Mouse (Mus musculus) olfactory bulb, adult 2 months (tissue): Measurements from ENCODE around the gene Copz1. TPM values are rescaled to one million over a fixed set of nuclear protein-coding genes. Genes with fewer than 3 reads are reported as not detected.

Experiments
- H3K27ac ChIP-seq: fragments of 200-500 bp; 2 replicates; pipeline ENCODE4 v1.5.1; 2012; ENCODE audit warnings: low read depth, low read length; ENCODE audit not compliant: insufficient read depth
- H3K4me1 ChIP-seq: fragments of 200-500 bp; 2 replicates; pipeline ENCODE4 v1.6.1; 2012; ENCODE audit warnings: low read length; ENCODE audit not compliant: control insufficient read depth, insufficient read depth
- H3K4me3 ChIP-seq: fragments of 200-500 bp; 2 replicates; pipeline ENCODE4 v1.5.1; 2012; ENCODE audit warnings: mild to moderate bottlenecking, low read depth, low read length, moderate library complexity; ENCODE audit not compliant: insufficient read depth
- CTCF ChIP-seq: fragments of 200-500 bp; IDR thresholded peaks from 2 replicates; pipeline ENCODE4 v1.5.1; 2012; ENCODE audit warnings: low read depth, mild to moderate bottlenecking, low read length, moderate library complexity; ENCODE audit not compliant: insufficient read depth
- POLR2A ChIP-seq: fragments of 200-500 bp; IDR thresholded peaks from 2 replicates; pipeline ENCODE4 v1.6.1; 2012; ENCODE audit warnings: mild to moderate bottlenecking, low read depth, low read length, moderate library complexity; ENCODE audit not compliant: insufficient read depth
- WGBS: fragments of 180-500 bp; shearing (Covaris S2); methylation state at CpG from one replicate; pipeline ENCODE4 v1.1.7; 2018; 5-methylcytosine and 5-hydroxymethylcytosine counted together
- polyA plus RNA-seq: library from polyadenylated mRNA; stranded (reverse); fragments of >200 nt; gene quantifications from 2 replicates; pipeline ENCODE4 v1.2.4, GENCODE M21; 2012; ENCODE audit warnings: low replicate concordance; ENCODE audit not compliant: missing spikeins, insufficient read depth, insufficient read length

The Copz1 gene
- polyA plus RNA-seq, 1 experiment, result not detected

DNA sequence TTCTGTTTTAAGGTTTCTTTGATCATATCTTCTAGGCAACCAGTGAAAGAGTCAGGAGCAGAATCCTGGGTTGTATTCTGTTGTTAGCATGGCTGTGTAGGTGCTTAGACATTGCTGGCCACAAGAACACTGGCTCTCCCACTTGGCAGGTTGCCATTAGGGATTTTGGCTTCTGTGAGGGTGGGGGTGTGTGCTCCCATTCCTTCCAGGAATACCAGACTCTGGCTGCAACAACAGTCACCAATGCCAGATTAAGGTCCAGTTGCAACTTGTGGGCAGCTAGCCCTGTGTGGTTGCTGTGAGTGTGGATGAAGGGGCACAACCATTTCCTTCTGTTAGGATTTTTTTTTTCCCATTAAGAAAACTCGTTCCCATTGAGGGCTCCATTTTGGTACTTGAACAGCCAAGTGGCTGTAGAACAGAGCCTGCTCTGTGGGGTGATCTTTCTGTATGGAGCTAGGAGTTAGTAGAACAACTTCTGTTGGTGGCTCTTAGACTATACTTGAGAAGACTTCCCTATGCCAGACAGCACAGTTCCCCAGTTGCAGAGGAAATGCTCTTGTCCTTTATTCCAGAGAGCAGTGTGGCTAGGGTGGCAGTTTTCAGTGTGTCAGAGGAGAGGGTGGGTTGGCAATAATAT is 13.4 kb downstream of the Copz1 start:
- Histone ChIP-seq H3K4me1 (peaks cover 7% of the 10 kb centered on the region), H3K27ac (no peak overlapping the region), H3K4me3 (no peak overlapping the region)
- no peak for TF ChIP-seq CTCF
- no peak for TF ChIP-seq POLR2A
- WGBS, result 19% methylated on average over 1 of the region's 1 CpGs

DNA sequence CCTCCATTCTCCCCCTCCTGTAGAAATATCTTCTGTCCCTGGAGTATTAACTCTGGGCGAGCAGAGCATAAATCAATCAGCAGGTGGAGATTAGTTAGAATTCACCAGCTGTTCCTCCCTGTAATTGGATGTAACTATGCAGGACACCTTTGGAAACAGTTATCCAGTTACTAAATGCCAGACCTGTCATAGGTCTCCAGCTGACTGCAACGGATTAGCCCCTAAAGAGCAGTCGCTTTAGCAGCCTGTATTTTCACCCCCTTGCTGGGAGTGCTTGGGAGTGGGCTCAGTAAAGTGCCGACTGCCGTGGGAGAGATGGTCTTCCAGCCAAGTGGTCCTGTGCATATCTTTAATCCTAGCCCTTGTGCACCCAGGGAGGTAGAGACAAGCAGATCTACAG is 17.1 kb downstream of the Copz1 start:
- H3K4me1 ChIP-seq, result peaks cover 7% of the 10 kb centered on the region
- H3K27ac ChIP-seq, result no peak overlapping the region
- WGBS, result 41% methylated on average over 5 of the region's 5 CpGs
- no peak overlapping the region for H3K4me3 ChIP-seq
- TF ChIP-seq POLR2A (no peak), CTCF (no peak)

GRCm38 (mm10) chr15:103290417-103290816 is 17.9 kb downstream of the Copz1 start:
- Histone ChIP-seq H3K27ac (no peak overlapping the region), H3K4me1 (peaks cover 4% of the 10 kb centered on the region), H3K4me3 (no peak overlapping the region)
- TF ChIP-seq POLR2A (no peak), CTCF (no peak)
- WGBS, result 80% methylated on average over 6 of the region's 6 CpGs

DNA sequence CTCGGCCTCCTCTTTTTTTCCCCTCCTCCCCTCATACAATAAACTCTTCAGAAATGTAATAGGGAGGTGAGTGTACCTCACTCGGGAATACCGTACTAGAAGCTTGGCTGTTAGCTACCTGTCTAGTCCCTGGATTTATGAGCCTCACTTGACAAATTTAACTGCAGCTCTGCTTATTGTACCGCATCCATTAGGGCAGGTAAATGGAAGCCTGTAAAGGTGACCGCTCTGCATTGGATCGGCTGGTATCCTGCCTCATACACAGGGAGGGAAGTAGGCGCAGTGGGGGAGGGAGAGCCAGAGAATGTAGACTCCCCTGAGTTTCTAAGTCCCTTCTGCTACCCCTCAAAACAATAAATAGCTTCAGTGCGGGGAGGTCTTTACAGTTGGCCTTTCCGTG is 18.3 kb downstream of the Copz1 start:
- TF ChIP-seq CTCF (no peak), POLR2A (no peak)
- WGBS, result 93% methylated on average over 9 of the region's 9 CpGs
- peaks cover 3% of the 10 kb centered on the region for H3K4me1 ChIP-seq
- no peak overlapping the region for H3K27ac ChIP-seq
- no peak overlapping the region for H3K4me3 ChIP-seq

DNA sequence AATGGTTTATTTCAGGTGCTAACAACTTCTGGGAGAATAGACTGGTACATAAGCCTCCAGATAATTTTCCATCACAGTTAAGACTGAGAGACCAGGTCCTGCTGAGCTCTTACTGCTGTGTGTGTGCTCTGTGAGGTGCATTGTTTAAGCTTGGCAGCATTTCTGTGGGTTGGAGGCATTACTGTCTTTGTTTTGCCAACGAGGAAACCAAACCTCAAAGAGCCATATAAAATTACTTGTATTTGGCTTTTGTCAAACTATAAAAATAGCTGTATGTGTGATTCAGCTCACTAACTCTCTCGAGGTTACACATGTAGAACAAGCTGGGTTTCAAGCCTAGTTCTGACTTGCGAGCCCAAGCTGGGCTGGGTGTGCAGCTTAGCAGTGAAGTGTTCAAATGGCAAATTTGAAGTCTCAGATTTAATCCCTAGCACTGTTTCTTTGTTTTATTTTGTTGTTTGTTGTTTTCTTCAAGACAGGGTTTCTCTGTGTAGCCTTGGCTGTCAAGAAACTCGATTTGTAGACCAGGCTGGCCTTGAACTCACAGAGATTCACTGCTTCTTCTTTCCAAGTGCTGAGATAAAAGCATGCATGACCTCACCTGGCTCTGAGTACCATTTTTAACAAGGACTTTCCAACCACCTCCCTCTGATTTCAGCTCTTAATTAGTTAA is 20.3 kb downstream of the Copz1 start:
- peaks cover 14% of the 10 kb centered on the region for H3K4me1 ChIP-seq
- WGBS, result 30% methylated on average over 4 of the region's 4 CpGs
- H3K27ac ChIP-seq, result peak overlapping the region; percentile 9; the same call in 1 of the 2 replicates
- TF ChIP-seq CTCF (no peak), POLR2A (no peak)
- H3K4me3 ChIP-seq, result no peak overlapping the region

GRCm38 (mm10) chr15:103293375-103293774 is 20.9 kb downstream of the Copz1 start:
- H3K4me3 ChIP-seq, result no peak overlapping the region
- no peak for TF ChIP-seq POLR2A
- no peak for TF ChIP-seq CTCF
- WGBS, result 95% methylated on average over 2 of the region's 2 CpGs
- H3K4me1 ChIP-seq, result peaks cover 15% of the 10 kb centered on the region
- H3K27ac ChIP-seq, result no peak overlapping the region

GRCm38 (mm10) chr15:103294649-103295048 is 22.1 kb downstream of the Copz1 start:
- TF ChIP-seq POLR2A (no peak), CTCF (no peak)
- 80% methylated on average over 2 of the region's 2 CpGs for WGBS
- Histone ChIP-seq H3K4me3 (no peak overlapping the region), H3K27ac (no peak overlapping the region), H3K4me1 (peaks cover 28% of the 10 kb centered on the region)

DNA sequence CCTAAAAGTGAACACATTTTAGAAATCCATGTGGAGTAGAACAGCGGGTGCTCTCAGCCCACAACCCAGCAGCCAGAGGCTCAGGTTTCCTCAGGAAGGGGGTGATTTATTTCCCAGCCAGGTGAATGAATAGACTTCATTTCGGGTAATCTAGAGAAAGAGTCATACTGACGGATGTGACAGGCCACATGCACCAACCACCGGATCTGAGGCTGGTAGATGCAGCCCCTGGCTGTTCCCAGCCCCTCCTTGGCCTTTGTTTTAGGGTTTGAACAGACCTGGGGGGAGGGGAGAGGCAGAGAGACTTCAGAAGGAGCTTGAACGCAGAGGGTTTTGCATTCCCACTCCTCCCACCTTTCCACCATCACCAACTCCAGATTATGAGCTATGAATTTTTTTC is 23.3 kb downstream of the Copz1 start:
- Histone ChIP-seq H3K27ac (no peak overlapping the region), H3K4me1 (peaks cover 38% of the 10 kb centered on the region), H3K4me3 (no peak overlapping the region)
- no peak for TF ChIP-seq POLR2A
- no peak for TF ChIP-seq CTCF
- 22% methylated on average over 5 of the region's 5 CpGs for WGBS

DNA sequence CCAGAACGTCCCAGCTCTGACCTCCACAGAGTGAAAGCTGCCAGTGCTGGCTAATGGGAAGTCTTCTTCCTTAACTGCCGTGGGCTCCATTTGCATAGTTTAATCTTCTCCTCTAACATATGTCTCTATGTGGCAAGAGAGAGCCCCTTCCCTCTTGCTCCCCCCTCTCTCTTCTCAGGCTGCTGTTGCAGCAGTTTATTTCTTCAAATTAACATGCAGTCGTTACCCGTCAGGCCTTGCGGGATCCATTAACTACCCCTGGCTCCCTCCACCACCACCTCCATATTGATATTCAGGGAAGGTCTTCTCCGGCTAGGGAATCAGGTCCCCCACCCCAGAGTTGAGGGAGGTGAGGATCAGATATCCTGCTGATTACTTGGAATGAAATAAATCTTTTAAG is 24.8 kb downstream of the Copz1 start:
- no peak overlapping the region for H3K4me3 ChIP-seq
- TF ChIP-seq CTCF (no peak), POLR2A (no peak)
- 36% methylated on average over 6 of the region's 6 CpGs for WGBS
- 0 out of 2 replicates have a peak overlapping the region, but pooled peaks have one; percentile 2 for H3K27ac ChIP-seq
- peaks cover 46% of the 10 kb centered on the region for H3K4me1 ChIP-seq
